Mouse (Mus musculus) small intestine, adult 2 months (tissue): ENCODE results near the gene Gm17387. TPM values are rescaled to one million over a fixed set of nuclear protein-coding genes. Genes with fewer than 3 reads are reported as not detected.
"Not testable (repeated sequence)": the region's sequence is repeated elsewhere in the genome, so short reads cannot be mapped to it uniquely, and the experiment has no call there.

Experiments used
- H3K27ac ChIP-seq: fragments of 200-500 bp; 2 replicates; pipeline ENCODE4 v1.5.1; 2012; ENCODE audit warnings: low read depth, low read length, control low read depth, inconsistent platforms; ENCODE audit not compliant: insufficient read depth
- H3K27me3 ChIP-seq: fragments of 200-500 bp; 2 replicates; pipeline ENCODE4 v1.6.1; 2012; ENCODE audit warnings: mild to moderate bottlenecking, moderate library complexity, low read length, inconsistent platforms; ENCODE audit not compliant: control insufficient read depth, insufficient read depth
- H3K36me3 ChIP-seq: fragments of 200-500 bp; 2 replicates; pipeline ENCODE4 v1.6.1; 2012; ENCODE audit warnings: mild to moderate bottlenecking, low read length, control low read depth, inconsistent platforms; ENCODE audit not compliant: control insufficient read depth, insufficient read depth
- H3K4me1 ChIP-seq: fragments of 200-500 bp; 2 replicates; pipeline ENCODE4 v1.6.1; 2012; ENCODE audit warnings: low read length, inconsistent platforms, mixed read lengths; ENCODE audit not compliant: control insufficient read depth, insufficient read depth, insufficient read length
- H3K4me3 ChIP-seq: fragments of 200-500 bp; 2 replicates; pipeline ENCODE4 v1.5.1; 2012; ENCODE audit warnings: low read depth, mild to moderate bottlenecking, control low read depth, inconsistent platforms, low read length, moderate library complexity
- CTCF ChIP-seq: fragments of 200-500 bp; IDR thresholded peaks from 2 replicates; pipeline ENCODE4 v1.5.1; 2012; ENCODE audit warnings: low read depth, mild to moderate bottlenecking, control low read depth, inconsistent platforms, low read length, moderate library complexity, mixed read lengths; ENCODE audit not compliant: insufficient replicate concordance, insufficient read length; ENCODE audit errors: extremely low read depth
- POLR2A ChIP-seq: fragments of 200-500 bp; IDR thresholded peaks from 2 replicates; pipeline ENCODE4 v1.6.1; 2012; ENCODE audit warnings: low read depth, mild to moderate bottlenecking, control low read depth, inconsistent platforms, low read length, moderate library complexity
- WGBS: fragments of 180-500 bp; shearing (Covaris S2); methylation state at CpG from one replicate; pipeline ENCODE4 v1.1.7; 2018; 5-methylcytosine and 5-hydroxymethylcytosine counted together
- polyA plus RNA-seq: library from polyadenylated mRNA; depleted of rRNA; stranded (reverse); fragments of >200 nt; gene quantifications from 2 replicates; pipeline ENCODE4 v1.2.3, GENCODE M21; 2012

Gm17387 gene
- polyA plus RNA-seq, 1 experiment = not detected

GRCm38 (mm10) chr7:141016707-141017697 lies 11.9 kb upstream of the Gm17387 start:
- peak overlapping the region; percentile 37 for H3K27ac ChIP-seq
- 82% methylated on average over 10 of the region's 10 CpGs for WGBS

GRCm38 (mm10) chr7:141017824-141018223 lies 11.1 kb upstream of the Gm17387 start, which contains the start of gene Ifitm6:
TSS of gene Ifitm6 (minus strand) at chr7:141017924.
- WGBS = 89% methylated on average over 1 of the region's 1 CpGs
- not testable (repeated sequence) for H3K36me3 ChIP-seq

More at GRCm38 (mm10) chr7:141016707-141017697, 11.9 kb upstream of the Gm17387 start:
- Histone ChIP-seq H3K27me3 (no peaks in the 10 kb centered on the region), H3K4me1 (0 out of 2 replicates have a peak, but pooled peaks cover 2% of the 10 kb centered on the region), H3K36me3 (no peaks in the 10 kb centered on the region), H3K4me3 (no peak overlapping the region)
- TF ChIP-seq POLR2A = no peak
- no peak for TF ChIP-seq CTCF

GRCm38 (mm10) chr7:141019028-141019427 lies 9.9 kb upstream of the Gm17387 start:
- Histone ChIP-seq H3K36me3 (no peaks in the 10 kb centered on the region), H3K27me3 (no peaks in the 10 kb centered on the region), H3K4me1 (0 out of 2 replicates have a peak, but pooled peaks cover 2% of the 10 kb centered on the region), H3K4me3 (no peak overlapping the region), H3K27ac (no peak overlapping the region)
- no peak for TF ChIP-seq POLR2A
- no peak for TF ChIP-seq CTCF
- 98% methylated on average over 5 of the region's 5 CpGs for WGBS

More at GRCm38 (mm10) chr7:141017824-141018223, 11.1 kb upstream of the Gm17387 start, which contains the start of gene Ifitm6:
- H3K27ac ChIP-seq = peak within 1 kb of the TSS; percentile 17; the same call in 1 of the 2 replicates
- H3K4me1 ChIP-seq, H3K27me3 ChIP-seq, H3K4me3 ChIP-seq: not testable (repeated sequence)

GRCm38 (mm10) chr7:141021489-141022449 lies 7.2 kb upstream of the Gm17387 start:
- no peak for TF ChIP-seq CTCF
- no peak for TF ChIP-seq POLR2A
- no peaks in the 10 kb centered on the region for H3K36me3 ChIP-seq
- no peak overlapping the region for H3K27ac ChIP-seq
- 78% methylated on average over 14 of the region's 14 CpGs for WGBS
- 0 out of 2 replicates have a peak, but pooled peaks cover 2% of the 10 kb centered on the region for H3K4me1 ChIP-seq
- H3K27me3 ChIP-seq = no peaks in the 10 kb centered on the region
- H3K4me3 ChIP-seq = no peak overlapping the region

- TF ChIP-seq CTCF = no peak
- no peak for TF ChIP-seq POLR2A
- no peaks in the 10 kb centered on the region for H3K36me3 ChIP-seq
- H3K27me3 ChIP-seq = no peaks in the 10 kb centered on the region
- H3K27ac ChIP-seq = no peak overlapping the region
- WGBS = 57% methylated on average over 6 of the region's 6 CpGs
- H3K4me3 ChIP-seq = no peak overlapping the region
- H3K4me1 ChIP-seq = no peaks in the 10 kb centered on the region
Measured at GRCm38 (mm10) chr7:141024865-141025838, 3.8 kb upstream of the Gm17387 start.
